Mouse (Mus musculus) hindbrain, embryonic 12.5 days (tissue): Measurements from ENCODE around the gene Fars2. TPM values are rescaled to one million over a fixed set of nuclear protein-coding genes. Genes with fewer than 3 reads are reported as not detected.
A peak's percentile ranks its signal among the peaks of the same experiment; 100 is the strongest.
"Not testable (repeated sequence)": the region's sequence is repeated elsewhere in the genome, so short reads cannot be mapped to it uniquely, and the experiment has no call there.

Source experiments
- ATAC-seq: fragments of 200-750 bp; cut with Nextera tagmentation; 2 replicates; pipeline ENCODE4 v1.8.0; 2017; ENCODE audit warnings: moderate TSS enrichment; ENCODE audit not compliant: low FRiP score
- H3K27ac ChIP-seq: fragments of 300-500 bp; sonication (generic); 2 replicates; pipeline ENCODE4 v1.5.1; 2016; ENCODE audit warnings: mild to moderate bottlenecking
- H3K27me3 ChIP-seq: fragments of 300-500 bp; sonication (generic); 2 replicates; pipeline ENCODE4 v1.6.1; 2016; ENCODE audit warnings: mild to moderate bottlenecking
- H3K36me3 ChIP-seq: fragments of 300-500 bp; sonication (generic); 2 replicates; pipeline ENCODE4 v1.6.1; 2016; ENCODE audit warnings: mild to moderate bottlenecking
- H3K4me1 ChIP-seq: fragments of 300-500 bp; sonication (generic); 2 replicates; pipeline ENCODE4 v1.6.1; 2016
- H3K4me2 ChIP-seq: fragments of 300-500 bp; sonication (generic); replicated peaks from 2 replicates; pipeline ENCODE4 v1.6.1; 2016; ENCODE audit warnings: mild to moderate bottlenecking
- H3K4me3 ChIP-seq: fragments of 300-500 bp; sonication (generic); 2 replicates; pipeline ENCODE4 v1.5.1; 2016; ENCODE audit warnings: mild to moderate bottlenecking
- H3K9ac ChIP-seq: fragments of 300-500 bp; sonication (generic); 2 replicates; pipeline ENCODE4 v1.6.1; 2016; ENCODE audit warnings: mild to moderate bottlenecking, moderate library complexity
- H3K9me3 ChIP-seq: fragments of 300-500 bp; sonication (generic); replicated peaks from 2 replicates; pipeline ENCODE4 v1.6.1; 2016; ENCODE audit warnings: mild to moderate bottlenecking
- WGBS: fragments of 180-500 bp; shearing (Covaris S2); methylation state at CpG from one replicate; pipeline ENCODE4 v1.1.7; 2016; 5-methylcytosine and 5-hydroxymethylcytosine counted together
- polyA plus RNA-seq: library from polyadenylated mRNA; unstranded; fragments of >200 nt; fragmentation: Nextera tagmentation; extraction: Ambion mirVana; gene quantifications from 2 replicates; pipeline ENCODE4 v1.2.1, GENCODE M21; 2016

The Fars2 gene
- polyA plus RNA-seq, 1 experiment from 2014 or later = 27.8 TPM

DNA sequence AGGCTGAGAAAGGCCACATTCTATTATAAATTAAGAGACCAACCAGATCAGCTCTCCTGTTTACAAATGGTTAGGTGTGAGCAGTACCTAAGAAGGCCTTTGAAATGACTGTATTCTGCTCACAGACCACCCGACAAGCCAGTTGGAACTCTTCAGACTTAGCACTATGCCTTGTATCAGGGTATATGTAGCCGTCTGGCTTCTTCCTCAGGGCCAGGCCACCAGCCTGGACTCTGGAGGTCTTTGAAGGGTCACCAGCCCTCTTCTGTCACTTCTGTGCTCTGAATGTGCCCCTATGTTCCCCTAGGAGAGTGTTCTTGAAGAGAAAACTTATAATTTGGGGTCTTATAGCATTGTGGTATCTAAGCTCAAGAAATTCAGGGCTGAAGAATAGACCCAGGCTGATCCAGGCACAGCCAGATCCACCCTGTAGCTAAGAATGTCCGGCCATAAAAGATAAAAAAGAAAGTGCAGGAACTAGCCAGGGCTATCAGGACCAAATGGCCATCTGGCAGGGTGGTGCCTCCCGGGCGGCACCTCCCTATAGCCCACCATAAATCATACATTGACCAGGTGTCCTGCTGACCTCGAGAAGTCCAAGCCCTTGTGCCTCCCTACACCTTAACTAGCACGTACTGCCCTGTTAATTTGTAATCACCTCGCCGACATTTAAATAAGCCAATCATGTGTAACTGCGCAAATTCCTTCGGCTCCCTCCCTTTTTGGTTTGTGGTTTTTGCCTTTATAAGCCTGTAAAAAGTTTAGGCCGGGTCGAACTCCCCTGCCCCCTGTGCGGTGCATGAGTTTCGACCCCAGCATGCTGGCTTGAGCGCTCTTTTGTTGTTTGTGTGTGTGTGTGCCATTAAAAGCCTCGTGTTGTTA is 308.9 kb downstream of the Fars2 start:
- not testable (repeated sequence) for ATAC-seq, H3K27me3 ChIP-seq, H3K9me3 ChIP-seq, H3K36me3 ChIP-seq, H3K4me2 ChIP-seq, H3K9ac ChIP-seq, H3K27ac ChIP-seq, H3K4me1 ChIP-seq, H3K4me3 ChIP-seq
- 82% methylated on average over 17 of the region's 17 CpGs for WGBS

DNA sequence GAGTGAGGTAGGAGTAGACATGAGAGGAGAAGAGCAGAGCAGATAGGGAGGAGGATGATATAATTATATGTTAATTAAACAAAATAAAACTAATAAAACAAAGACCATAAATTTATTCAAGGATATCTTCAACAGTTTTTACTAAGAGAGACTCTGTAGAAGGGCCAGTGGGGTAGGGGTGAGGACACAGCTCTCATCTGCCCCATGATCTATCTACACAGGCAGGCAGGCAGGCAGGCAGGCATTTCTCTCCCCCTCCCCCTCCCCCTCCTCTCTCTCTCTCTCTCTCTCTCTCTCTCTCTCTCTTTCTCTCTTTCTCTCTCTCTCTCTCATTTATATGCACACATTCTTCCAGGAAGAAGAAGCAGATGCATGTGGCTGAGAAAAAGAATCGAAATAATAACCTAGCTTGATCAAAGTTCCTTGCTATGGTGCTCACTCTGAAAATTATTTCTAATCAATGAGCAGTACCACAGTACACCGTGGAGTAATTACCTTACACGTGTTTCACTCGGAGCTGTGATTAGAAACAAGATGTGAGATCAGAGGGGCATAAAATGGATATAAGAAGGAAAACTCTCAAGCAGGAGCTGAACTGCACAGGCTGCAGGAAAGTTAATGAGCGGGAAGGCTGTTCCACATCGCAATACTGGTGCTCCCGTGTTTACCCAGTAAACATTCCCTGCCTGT is 312.4 kb downstream of the Fars2 start:
- H3K4me2 ChIP-seq = no peak overlapping the region
- H3K36me3 ChIP-seq = no peaks in the 10 kb centered on the region
- 75% methylated on average over 7 of the region's 7 CpGs for WGBS
- no peaks in the 10 kb centered on the region for H3K4me1 ChIP-seq
- no peak overlapping the region for H3K4me3 ChIP-seq
- no peak overlapping the region for H3K27ac ChIP-seq
- H3K27me3 ChIP-seq = no peaks in the 10 kb centered on the region
- no peaks in the 10 kb centered on the region for H3K9me3 ChIP-seq
- ATAC-seq = no peak
- no peak overlapping the region for H3K9ac ChIP-seq

DNA sequence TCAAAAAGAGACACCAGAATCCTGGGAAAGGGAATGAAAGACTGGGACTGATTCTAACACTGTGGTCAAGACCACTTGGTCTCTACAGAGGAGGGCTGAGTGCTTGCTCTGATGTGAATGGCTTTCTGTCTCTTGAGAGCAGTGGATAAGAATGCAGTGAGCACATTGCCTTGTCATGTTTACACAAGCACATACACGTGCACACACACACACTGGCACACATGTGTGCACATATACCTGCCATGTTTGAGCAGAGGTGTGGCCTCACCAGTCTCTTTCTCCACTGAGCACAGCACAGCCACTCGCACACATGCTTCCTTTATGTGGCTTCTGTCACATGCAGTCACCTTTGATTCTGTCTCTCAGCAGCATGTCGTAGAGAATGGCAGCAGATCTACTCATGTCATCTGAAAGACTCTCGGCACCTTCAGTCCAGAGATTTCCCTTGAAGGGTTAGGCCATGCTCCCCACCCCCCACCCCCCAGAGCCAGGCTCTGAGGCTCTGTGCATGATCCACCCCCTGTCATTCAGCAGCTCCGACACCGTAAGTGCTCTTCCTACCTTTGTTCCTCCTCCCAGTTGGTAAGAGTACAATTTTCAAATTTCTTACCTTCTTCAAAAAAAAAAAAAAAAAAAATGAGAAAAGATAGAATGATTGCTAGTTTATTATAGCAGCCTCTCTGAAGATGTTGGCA is 313.4 kb downstream of the Fars2 start:
- H3K4me1 ChIP-seq = no peaks in the 10 kb centered on the region
- ATAC-seq = peak; percentile 38; the same call in 1 of the 2 replicates
- WGBS = 66% methylated on average over 6 of the region's 6 CpGs
- no peak overlapping the region for H3K4me3 ChIP-seq
- no peak overlapping the region for H3K9ac ChIP-seq
- H3K4me2 ChIP-seq = no peak overlapping the region
- no peaks in the 10 kb centered on the region for H3K9me3 ChIP-seq
- H3K27me3 ChIP-seq = no peaks in the 10 kb centered on the region
- H3K36me3 ChIP-seq = no peaks in the 10 kb centered on the region
- no peak overlapping the region for H3K27ac ChIP-seq

DNA sequence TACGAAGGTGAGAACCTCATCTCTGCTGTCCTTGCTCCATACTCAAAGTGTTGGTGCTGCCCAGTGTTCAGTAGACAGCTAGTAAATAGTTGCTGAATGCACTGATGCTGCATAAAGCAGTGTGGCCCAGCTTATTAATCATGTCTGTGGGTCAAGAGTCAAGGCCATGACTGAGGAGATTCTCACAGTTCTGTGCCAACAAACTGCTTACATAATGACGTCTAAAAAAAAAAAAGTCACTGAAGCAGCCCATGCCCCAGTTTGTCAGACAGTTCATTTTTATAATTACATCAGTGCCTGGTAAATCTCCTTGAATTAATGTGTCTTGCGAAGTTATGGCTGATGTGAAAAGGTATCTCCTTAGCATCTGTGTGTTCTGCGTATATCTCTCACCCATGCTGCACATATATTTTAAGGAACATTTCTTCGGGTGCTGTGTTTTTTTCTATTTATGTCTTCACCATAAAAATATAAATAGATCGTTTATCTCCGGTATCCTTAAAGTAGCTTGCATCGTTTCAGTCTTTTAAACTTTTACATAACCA is 314.8 kb downstream of the Fars2 start:
- H3K27ac ChIP-seq = no peak overlapping the region
- H3K9me3 ChIP-seq = no peaks in the 10 kb centered on the region
- no peaks in the 10 kb centered on the region for H3K36me3 ChIP-seq
- 91% methylated on average over 8 of the region's 8 CpGs for WGBS
- ATAC-seq = no peak
- H3K4me3 ChIP-seq = no peak overlapping the region
- H3K27me3 ChIP-seq = no peaks in the 10 kb centered on the region
- H3K4me1 ChIP-seq = no peaks in the 10 kb centered on the region
- H3K4me2 ChIP-seq = no peak overlapping the region
- H3K9ac ChIP-seq = no peak overlapping the region

DNA sequence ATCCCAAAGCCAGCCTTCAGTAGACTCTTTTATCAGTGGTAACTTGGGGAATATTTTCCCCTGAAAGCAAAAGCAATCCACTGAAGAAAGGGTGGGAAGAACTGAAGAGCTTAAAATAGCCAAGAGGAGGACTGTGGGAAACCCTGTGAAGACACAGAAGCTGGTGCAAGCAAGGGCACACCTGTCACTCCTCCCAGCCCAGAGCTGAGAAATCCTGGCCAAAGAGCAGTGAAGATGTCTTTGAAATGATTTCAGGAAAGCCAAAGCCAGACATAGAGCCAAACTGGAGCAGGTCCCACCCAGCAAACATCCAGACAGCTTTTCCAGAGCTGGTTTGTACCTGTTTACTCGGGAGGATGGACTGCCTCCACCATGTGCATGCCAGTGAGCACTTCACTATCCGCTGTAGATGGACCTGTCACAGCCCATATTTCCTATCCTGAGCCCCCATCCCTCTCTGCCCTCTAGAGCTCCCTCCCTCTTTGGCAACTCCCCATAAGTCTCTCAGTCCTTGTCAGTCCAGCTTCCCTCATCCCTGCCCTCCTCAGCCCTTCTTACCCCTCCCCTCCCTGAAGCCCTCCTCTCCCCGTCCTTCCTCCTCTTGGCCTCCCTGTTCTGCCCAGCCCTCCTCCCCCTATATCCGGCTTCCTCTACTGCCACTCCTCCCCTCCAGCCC is 327.7 kb downstream of the Fars2 start:
- H3K4me1 ChIP-seq = 0 out of 2 replicates have a peak, but pooled peaks cover 2% of the 10 kb centered on the region
- H3K27ac ChIP-seq = no peak overlapping the region
- H3K4me2 ChIP-seq = no peak overlapping the region
- no peaks in the 10 kb centered on the region for H3K36me3 ChIP-seq
- no peak overlapping the region for H3K4me3 ChIP-seq
- no peaks in the 10 kb centered on the region for H3K9me3 ChIP-seq
- WGBS = 66% methylated on average over 4 of the region's 4 CpGs
- 0 out of 2 replicates have a peak, but pooled peaks cover 5% of the 10 kb centered on the region for H3K27me3 ChIP-seq
- H3K9ac ChIP-seq = no peak overlapping the region
- no peak for ATAC-seq

DNA sequence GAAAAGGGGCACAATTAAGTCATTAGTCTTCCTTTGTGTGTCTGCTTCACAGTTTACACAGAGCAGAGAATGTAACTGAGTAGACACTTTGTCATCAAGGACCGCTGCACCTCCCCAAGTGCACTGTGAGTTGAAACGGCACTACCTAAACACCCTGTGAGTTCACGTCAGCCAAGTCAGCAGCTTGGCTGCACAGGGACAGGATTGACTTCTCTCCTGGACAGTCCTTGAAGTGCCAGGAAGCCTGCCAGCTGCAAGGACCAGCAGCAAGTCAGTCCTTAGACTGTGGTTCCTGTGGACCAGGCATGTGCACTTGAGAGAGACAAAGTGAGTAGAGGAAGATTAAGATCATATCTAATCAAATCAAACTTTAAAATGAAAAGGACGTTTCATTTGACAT is 330.7 kb downstream of the Fars2 start:
- ATAC-seq = no peak

DNA sequence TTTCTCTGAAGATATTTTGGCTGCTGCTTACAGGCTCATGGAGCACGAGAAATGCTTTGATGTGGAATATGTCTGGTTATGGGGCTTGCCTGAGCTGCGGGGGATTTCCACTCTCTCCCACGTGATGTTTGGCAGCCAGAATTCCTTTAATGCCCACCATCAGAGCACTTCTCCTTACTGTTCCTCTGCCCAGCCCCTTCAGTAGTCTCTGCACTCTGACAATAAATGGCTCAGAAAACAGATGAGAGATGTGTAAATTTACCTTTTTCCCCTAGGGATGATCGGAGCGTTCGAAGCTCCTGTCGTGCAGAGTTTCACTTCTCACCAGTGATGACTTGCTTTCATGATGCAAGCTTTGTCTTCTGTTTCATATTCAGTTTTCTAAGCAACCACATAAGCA is 331.4 kb downstream of the Fars2 start:
- Histone ChIP-seq H3K27ac (no peak overlapping the region), H3K4me1 (0 out of 2 replicates have a peak, but pooled peaks cover 2% of the 10 kb centered on the region), H3K9me3 (no peaks in the 10 kb centered on the region), H3K36me3 (no peaks in the 10 kb centered on the region), H3K9ac (no peak overlapping the region), H3K27me3 (0 out of 2 replicates have a peak, but pooled peaks cover 5% of the 10 kb centered on the region), H3K4me2 (no peak overlapping the region), H3K4me3 (no peak overlapping the region)
- ATAC-seq = no peak
- 75% methylated on average over 7 of the region's 7 CpGs for WGBS

More for the DNA sequence above, 330.7 kb downstream of the Fars2 start:
- no peak overlapping the region for H3K4me3 ChIP-seq
- no peaks in the 10 kb centered on the region for H3K9me3 ChIP-seq
- no peak overlapping the region for H3K4me2 ChIP-seq
- 0 out of 2 replicates have a peak, but pooled peaks cover 5% of the 10 kb centered on the region for H3K27me3 ChIP-seq
- WGBS = 32% methylated on average over 4 of the region's 4 CpGs
- H3K9ac ChIP-seq = no peak overlapping the region
- no peaks in the 10 kb centered on the region for H3K36me3 ChIP-seq
- H3K27ac ChIP-seq = no peak overlapping the region
- H3K4me1 ChIP-seq = 0 out of 2 replicates have a peak, but pooled peaks cover 2% of the 10 kb centered on the region

DNA sequence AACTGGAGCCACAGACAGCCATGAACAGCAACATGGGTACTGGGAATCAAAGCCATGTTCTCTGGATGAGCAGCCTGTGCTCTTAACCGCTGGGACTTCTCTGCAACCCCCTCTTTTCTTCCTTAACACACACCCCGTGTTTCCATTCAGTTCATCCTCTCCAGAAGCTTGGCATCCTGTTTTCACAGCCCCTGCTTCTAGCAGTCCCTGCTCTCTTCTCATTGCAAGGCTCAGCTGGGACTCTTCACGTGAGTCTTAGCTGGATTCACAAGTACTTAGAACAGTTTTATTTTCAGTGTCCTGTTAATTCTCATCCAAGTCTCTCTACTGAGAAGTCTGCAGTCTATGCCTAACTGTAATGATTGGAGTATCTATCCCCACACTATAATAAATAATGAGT is 334.2 kb downstream of the Fars2 start:
- Histone ChIP-seq H3K4me2 (no peak overlapping the region), H3K4me1 (0 out of 2 replicates have a peak, but pooled peaks cover 2% of the 10 kb centered on the region), H3K9ac (no peak overlapping the region), H3K4me3 (no peak overlapping the region), H3K9me3 (no peaks in the 10 kb centered on the region), H3K27me3 (no peaks in the 10 kb centered on the region), H3K36me3 (no peaks in the 10 kb centered on the region), H3K27ac (no peak overlapping the region)
- WGBS = 76% methylated on average over 3 of the region's 3 CpGs
- no peak for ATAC-seq

DNA sequence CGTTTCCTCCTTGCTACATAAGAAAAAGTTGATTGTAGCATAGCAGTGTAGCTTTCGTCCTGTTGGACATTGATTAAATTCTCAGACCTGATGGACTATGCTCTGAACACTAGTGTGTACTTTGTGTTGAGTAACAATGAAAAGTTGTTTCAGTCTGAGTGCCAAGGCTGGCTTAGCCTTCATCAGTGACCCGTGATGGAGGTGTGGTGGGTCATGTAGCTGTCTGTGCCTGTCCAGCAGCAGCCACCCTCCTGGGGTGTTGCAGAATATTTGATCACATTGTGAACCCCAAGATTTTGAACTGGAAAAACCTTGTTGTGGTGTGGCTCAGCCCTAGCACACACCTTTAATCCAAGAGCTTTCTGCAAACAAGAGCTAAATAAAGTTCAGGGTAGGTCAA is 343.3 kb downstream of the Fars2 start:
- H3K4me2 ChIP-seq = no peak overlapping the region
- ATAC-seq = no peak
- H3K4me3 ChIP-seq = no peak overlapping the region
- no peak overlapping the region for H3K27ac ChIP-seq
- H3K36me3 ChIP-seq = no peaks in the 10 kb centered on the region
- no peaks in the 10 kb centered on the region for H3K27me3 ChIP-seq
- WGBS = 62% methylated on average over 3 of the region's 3 CpGs
- H3K9me3 ChIP-seq = no peaks in the 10 kb centered on the region
- H3K9ac ChIP-seq = no peak overlapping the region
- no peaks in the 10 kb centered on the region for H3K4me1 ChIP-seq

DNA sequence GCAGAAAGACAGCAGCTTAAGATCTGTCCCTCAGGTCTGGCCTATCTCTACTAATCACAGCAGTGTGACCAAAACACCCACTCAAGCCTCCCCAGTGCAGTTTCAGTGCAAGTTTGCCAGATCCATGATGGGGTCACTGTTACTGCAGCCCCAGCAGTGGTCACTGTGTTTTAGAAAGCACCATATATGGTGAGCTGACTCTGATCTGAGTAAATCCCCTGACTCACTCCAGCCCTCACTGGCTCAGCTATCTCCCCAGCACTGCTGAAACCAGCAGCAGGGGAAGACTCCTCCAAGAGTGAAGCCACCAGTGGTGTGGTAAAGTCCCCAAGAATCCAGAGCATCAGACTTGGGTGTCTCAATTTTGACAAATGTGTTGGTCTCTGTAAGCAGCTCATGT is 346.5 kb downstream of the Fars2 start:
- H3K4me3 ChIP-seq = no peak overlapping the region
- no peaks in the 10 kb centered on the region for H3K9me3 ChIP-seq
- no peak overlapping the region for H3K27ac ChIP-seq
- H3K4me2 ChIP-seq = no peak overlapping the region
- H3K9ac ChIP-seq = no peak overlapping the region
- no peaks in the 10 kb centered on the region for H3K36me3 ChIP-seq
- H3K4me1 ChIP-seq = no peaks in the 10 kb centered on the region
- no peak for ATAC-seq
- no peaks in the 10 kb centered on the region for H3K27me3 ChIP-seq

DNA sequence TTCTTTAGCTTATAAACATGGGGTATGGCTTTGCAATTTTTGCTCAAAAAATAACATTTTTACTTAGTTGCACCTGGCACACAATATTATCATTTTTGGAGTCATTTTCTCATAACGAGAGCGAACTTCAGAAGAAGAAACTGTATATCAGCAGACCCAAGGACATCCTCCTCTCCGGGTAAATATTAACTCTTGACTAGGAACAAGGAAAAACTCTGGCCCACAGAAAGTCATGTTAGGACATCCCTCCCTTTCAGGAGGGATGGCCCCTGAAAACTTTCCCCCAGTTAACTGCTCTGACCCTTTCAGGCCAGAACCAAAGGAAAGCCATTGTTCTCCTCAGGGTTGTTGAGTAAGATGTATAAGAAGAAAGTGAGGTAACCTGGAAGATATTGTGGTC is 348.9 kb downstream of the Fars2 start:
- not testable (repeated sequence) for H3K27ac ChIP-seq, H3K4me2 ChIP-seq, H3K4me3 ChIP-seq, H3K4me1 ChIP-seq, H3K9ac ChIP-seq, ATAC-seq, H3K9me3 ChIP-seq, H3K27me3 ChIP-seq, H3K36me3 ChIP-seq
- 95% methylated on average over 3 of the region's 3 CpGs for WGBS

DNA sequence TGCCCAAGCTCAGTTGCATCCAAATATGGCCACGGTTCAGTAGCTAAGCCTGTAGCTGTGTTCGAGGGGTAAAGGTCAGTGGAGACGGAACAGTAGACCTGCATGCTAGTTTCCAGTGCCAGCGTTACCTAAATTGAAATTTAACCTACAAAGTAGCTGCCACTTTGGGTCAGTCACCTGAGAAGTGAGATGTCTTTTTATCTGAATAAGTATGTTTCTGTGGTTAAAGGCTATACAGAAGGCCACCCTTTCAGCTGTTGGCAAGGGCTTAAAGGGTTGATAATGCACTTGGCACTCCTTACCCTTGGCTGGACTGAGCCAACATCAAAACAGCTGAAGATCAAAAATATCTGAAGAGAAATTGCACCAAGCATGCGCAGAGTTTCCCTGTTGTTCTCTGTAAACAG is 349.3 kb downstream of the Fars2 start:
- H3K9ac ChIP-seq = no peak overlapping the region
- no peaks in the 10 kb centered on the region for H3K27me3 ChIP-seq
- no peak overlapping the region for H3K4me2 ChIP-seq
- H3K36me3 ChIP-seq = no peaks in the 10 kb centered on the region
- peaks cover 5% of the 10 kb centered on the region for H3K4me1 ChIP-seq
- no peak overlapping the region for H3K4me3 ChIP-seq
- no peak overlapping the region for H3K27ac ChIP-seq
- ATAC-seq = no peak
- WGBS = 90% methylated on average over 5 of the region's 5 CpGs
- H3K9me3 ChIP-seq = no peaks in the 10 kb centered on the region
